8 mouse cellular contexts compared by ENCODE assay signal in genomic region chr17:65614431-65614830, GRCm38 (mm10). TPM values are rescaled to one million over a fixed set of nuclear protein-coding genes. Genes with fewer than 3 reads are reported as not detected.
DNase-seq lines count a peak whose midpoint lies in the region; ATAC-seq and TF ChIP-seq lines count a peak whose summit lies in the region.

No protein-coding gene starts in this region.

- intact Hi-C loops in heart, adult 2 months (cut with DNase I) = loop anchor here (2.0 kb wide), 1 partner anchor 486 kb away; the partner anchor contains the start of gene Ndufv2

- peaks cover 5% of the 10 kb centered on the region; the same call in 1 of the 2 replicates for H3K79me2 ChIP-seq in heart, adult 2 months (replicated peaks; ENCODE audit: control insufficient read depth, insufficient read depth, low read length)

- no peak for TF ChIP-seq CTCF in heart, adult 2 months (IDR thresholded peaks at IDR 0.05)
- no peak for TF ChIP-seq CTCF in testis, adult 2 months (IDR thresholded peaks at IDR 0.05; ENCODE audit: control insufficient read depth, insufficient read depth, insufficient replicate concordance, low read depth, low read length)

- H3K4me1 ChIP-seq in heart, adult 2 months (ENCODE audit: control insufficient read depth, insufficient read depth, low read length) = peaks cover 4% of the 10 kb centered on the region
- H3K4me1 ChIP-seq in testis, adult 2 months (ENCODE audit: control insufficient read depth, insufficient read depth, low read length) = peaks cover 4% of the 10 kb centered on the region; the same call in 1 of the 2 replicates
- peaks cover 20% of the 10 kb centered on the region for H3K4me1 ChIP-seq in liver, embryonic 11.5 days (replicated peaks; ENCODE audit: control insufficient read depth, insufficient read depth, low read length)

- DNase-seq in heart, adult 2 months = no peak
- DNase-seq in heart, adult 11 months = no peak
- DNase-seq in testis, postnatal 14 days (ENCODE audit: low spot score) = no peak
- DNase-seq in liver, embryonic 11.5 days (ENCODE audit: low spot score) = no peak
- DNase-seq in telencephalon, adult 2 months (ENCODE audit: low read depth, low spot score) = peak; percentile 17
- DNase-seq in thymus, adult 18-20 months = no peak
- DNase-seq in spleen, adult 18-20 months = no peak

- H3K27me3 ChIP-seq in heart, adult 2 months (ENCODE audit: control insufficient read depth, insufficient read depth, low read length) = no peaks in the 10 kb centered on the region
- no peaks in the 10 kb centered on the region for H3K27me3 ChIP-seq in testis, adult 2 months (ENCODE audit: control insufficient read depth, insufficient read depth, low read length)
- H3K27me3 ChIP-seq in liver, embryonic 11.5 days (replicated peaks; ENCODE audit: control insufficient read depth, insufficient read depth, low read length) = no peaks in the 10 kb centered on the region

- peaks cover 13% of the 10 kb centered on the region for H3K36me3 ChIP-seq in heart, adult 2 months (ENCODE audit: control insufficient read depth, insufficient read depth, low read length)
- no peaks in the 10 kb centered on the region for H3K36me3 ChIP-seq in testis, adult 2 months (ENCODE audit: control insufficient read depth, insufficient read depth, low read length)
- H3K36me3 ChIP-seq in liver, embryonic 11.5 days (ENCODE audit: control insufficient read depth, insufficient read depth, low read length) = no peaks in the 10 kb centered on the region

- no peaks in the 10 kb centered on the region for H3K9me3 ChIP-seq in liver, embryonic 11.5 days (ENCODE audit: control insufficient read depth, low read length)

- ATAC-seq in liver, embryonic 11.5 days (replicated peaks; ENCODE audit: low FRiP score) = no peak

- TF ChIP-seq EP300 in heart, adult 2 months (IDR thresholded peaks at IDR 0.05; ENCODE audit: insufficient read depth, low read depth, low read length) = no peak

- H3K9ac ChIP-seq in heart, adult 2 months (ENCODE audit: low read depth, low read length) = peak overlapping the region; percentile 67
- peak overlapping the region; percentile 100 for H3K9ac ChIP-seq in liver, embryonic 11.5 days (ENCODE audit: low read depth, low read length)

- peak overlapping the region; percentile 76 for H3K4me3 ChIP-seq in heart, adult 2 months
- peak overlapping the region; percentile 95; the same call in 1 of the 2 replicates for H3K4me3 ChIP-seq in testis, adult 2 months (ENCODE audit: control insufficient read depth, low read depth, low read length)
- H3K4me3 ChIP-seq in liver, embryonic 11.5 days (ENCODE audit: low read depth, low read length) = peak overlapping the region; percentile 99

- TF ChIP-seq POLR2A in heart, adult 2 months (IDR thresholded peaks at IDR 0.05; ENCODE audit: insufficient read depth, low read depth, low read length) = no peak
- no peak for TF ChIP-seq POLR2A in testis, adult 2 months (IDR thresholded peaks at IDR 0.05; ENCODE audit: control insufficient read depth, low read depth, low read length)

- WGBS in heart, adult 2 months = 2% methylated on average over 9 of the region's 9 CpGs
- WGBS in liver, embryonic 11.5 days = 6% methylated on average over 9 of the region's 9 CpGs

- peak overlapping the region; percentile 71 for H3K4me2 ChIP-seq in liver, embryonic 11.5 days

- peak overlapping the region; percentile 100 for H3K27ac ChIP-seq in heart, adult 2 months
- peak overlapping the region; percentile 93 for H3K27ac ChIP-seq in testis, adult 2 months (ENCODE audit: control insufficient read depth, insufficient read depth, low read depth, low read length)
- H3K27ac ChIP-seq in liver, embryonic 11.5 days (ENCODE audit: low read depth, low read length) = peak overlapping the region; percentile 97

RNA-seq across cellular contexts. Expression of gene Vapa, which starts 1.1 kb away (rescaled TPM):
- total RNA-seq in heart, adult 2 months (2021) = 10 to 100 TPM; 86.1 to 91.4 TPM
- 14.3 and 21.0 TPM in 2 replicates for polyA plus RNA-seq in heart, adult 2 months (2012; rRNA removed)
- polyA plus RNA-seq in testis, adult 2 months (2012; rRNA removed) = 32.0 and 36.9 TPM in 2 replicates
- polyA plus RNA-seq in liver, embryonic 11.5 days (2014; fragmentation: Nextera tagmentation; extraction: Ambion mirVana) = 158 and 163 TPM in 2 replicates

RNA-seq across cellular contexts. Expression of gene Txndc2, which starts 27.5 kb away (rescaled TPM):
- not detected for total RNA-seq in heart, adult 2 months (2021)
- polyA plus RNA-seq in heart, adult 2 months (2012; rRNA removed) = 0.09 and 0.12 TPM in 2 replicates
- polyA plus RNA-seq in testis, adult 2 months (2012; rRNA removed) = 219 and 252 TPM in 2 replicates
- polyA plus RNA-seq in liver, embryonic 11.5 days (2014; fragmentation: Nextera tagmentation; extraction: Ambion mirVana) = not detected in 2 replicates

Comparison
In these comparisons a context has a peak if more than half of its experiments do, and no peak if none do; other contexts are left out.
1. RNA of gene Txndc2, which starts 27.5 kb away (polyA plus RNA-seq): 219 to 252 TPM in testis, adult 2 months; 0.09 to 0.12 TPM in heart, adult 2 months and not detected in liver, embryonic 11.5 days; every median in the first group is over 100 times any median in the second.
2. Peak in every context shown above with its lines, with median percentiles within 50 percentile points of each other: H3K27ac ChIP-seq and H3K4me3 ChIP-seq.